Mouse (Mus musculus) brown adipose tissue, adult 24 weeks (tissue): ENCODE measurements at regions not wholly inside any gene's neighbourhood (a gene's known extent, or its start where the extent isn't known, plus 50 kb on each side); places are given as distances from the start of the nearest gene placed in this dataset.
A peak's percentile ranks its signal among the peaks of the same experiment; 100 is the strongest.

Source experiments
- H3K27ac ChIP-seq: fragments of 200-500 bp; replicated peaks from 2 replicates; pipeline ENCODE4 v1.5.1; 2012; ENCODE audit warnings: low read depth, mild to moderate bottlenecking, low read length
- H3K4me1 ChIP-seq: fragments of 200-500 bp; 2 replicates; pipeline ENCODE4 v1.6.1; 2012; ENCODE audit warnings: low read length, mixed read lengths; ENCODE audit not compliant: control insufficient read depth, insufficient read depth, insufficient read length
- H3K4me3 ChIP-seq: fragments of 200-500 bp; 2 replicates; pipeline ENCODE4 v1.5.1; 2012; ENCODE audit warnings: low read depth, mild to moderate bottlenecking, low read length, moderate library complexity; ENCODE audit not compliant: insufficient read depth

- Histone ChIP-seq H3K4me3 (no peak overlapping the region), H3K27ac (no peak overlapping the region), H3K4me1 (no peaks in the 10 kb centered on the region)
Measured at GRCm38 (mm10) chr15:62482357-62482756, 1362.6 kb downstream of the Gsdmc2 start.

DNA sequence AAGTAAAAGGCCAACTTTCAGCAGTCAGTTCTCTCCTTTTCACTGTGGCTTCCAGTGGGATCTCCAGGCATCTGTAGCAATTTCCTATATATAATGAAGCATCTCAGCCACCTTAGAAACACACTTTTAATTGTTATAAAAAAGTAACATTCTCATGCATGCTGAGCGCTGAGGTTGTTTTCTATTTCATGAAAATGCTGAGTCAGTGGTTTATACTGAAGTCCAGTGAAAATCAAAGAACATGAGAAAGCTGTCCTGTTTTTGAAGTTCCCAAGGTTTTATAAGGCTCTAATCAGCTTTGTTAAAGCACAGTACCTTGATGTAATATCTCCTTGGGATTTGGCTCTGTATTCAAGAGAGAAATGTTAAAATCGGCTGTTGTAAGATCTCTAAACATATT is 1367.2 kb downstream of the Gsdmc2 start:
- Histone ChIP-seq H3K27ac (no peak overlapping the region), H3K4me3 (no peak overlapping the region), H3K4me1 (no peaks in the 10 kb centered on the region)

- H3K4me1 ChIP-seq = no peaks in the 10 kb centered on the region
- no peak overlapping the region for H3K27ac ChIP-seq
- no peak overlapping the region for H3K4me3 ChIP-seq
Measured at GRCm38 (mm10) chr15:62476452-62476851, 1368.5 kb downstream of the Gsdmc2 start.

DNA sequence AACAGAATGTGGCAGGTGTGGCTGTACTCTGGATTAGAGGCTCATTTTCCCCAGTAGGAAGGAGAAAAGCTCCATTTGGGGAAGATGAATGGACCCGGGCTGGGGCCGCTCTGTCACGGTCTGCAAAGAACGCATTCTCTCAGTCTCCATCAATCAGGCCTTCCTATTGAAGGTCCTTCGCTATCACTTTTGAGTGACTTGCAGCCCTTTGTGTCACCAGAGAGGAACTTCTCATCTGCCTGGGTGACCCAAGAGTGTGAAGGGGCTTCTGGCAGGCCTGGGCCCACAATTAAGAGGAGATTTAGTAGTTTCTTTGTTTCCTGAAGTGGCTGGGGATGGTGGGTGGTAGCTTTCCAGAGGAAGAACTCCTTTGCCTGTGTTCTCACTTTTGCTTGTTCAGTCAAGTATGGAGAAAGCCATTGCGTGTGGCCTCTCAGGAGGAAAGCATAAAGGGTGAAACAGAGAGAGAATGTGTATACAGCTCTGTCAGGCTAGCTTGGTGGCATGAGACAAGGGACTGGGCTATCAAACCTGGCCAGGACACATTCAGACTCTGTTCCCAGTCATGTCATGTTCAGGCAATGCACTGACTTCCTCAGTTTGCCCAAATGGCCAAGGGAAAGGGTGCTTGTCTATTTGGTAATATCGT is 1374.2 kb downstream of the Gsdmc2 start:
- Histone ChIP-seq H3K27ac (no peak overlapping the region), H3K4me3 (no peak overlapping the region), H3K4me1 (peaks cover 2% of the 10 kb centered on the region; the same call in 1 of the 2 replicates)

DNA sequence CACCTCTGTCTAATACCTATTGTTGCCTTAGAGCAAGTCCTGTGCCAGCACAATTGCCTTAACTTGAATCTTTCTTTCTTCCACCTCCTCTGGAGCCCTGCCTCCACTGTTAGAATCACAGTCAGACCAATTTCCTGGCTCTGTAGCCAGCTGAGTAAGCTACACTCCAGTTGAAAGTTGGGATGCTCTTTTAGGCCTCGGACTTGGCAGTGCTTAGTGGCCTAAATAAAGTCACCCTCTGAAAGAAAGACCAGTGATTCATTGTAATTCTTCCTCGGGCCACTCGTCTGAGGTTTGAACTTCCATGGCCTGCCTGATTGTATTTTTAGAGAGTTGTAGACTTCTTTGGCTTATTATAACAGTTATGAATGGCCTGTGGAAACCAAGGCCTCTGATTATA is 1376.9 kb downstream of the Gsdmc2 start:
- H3K4me3 ChIP-seq = no peak overlapping the region
- H3K27ac ChIP-seq = peak overlapping the region; percentile 63
- peaks cover 2% of the 10 kb centered on the region; the same call in 1 of the 2 replicates for H3K4me1 ChIP-seq

DNA sequence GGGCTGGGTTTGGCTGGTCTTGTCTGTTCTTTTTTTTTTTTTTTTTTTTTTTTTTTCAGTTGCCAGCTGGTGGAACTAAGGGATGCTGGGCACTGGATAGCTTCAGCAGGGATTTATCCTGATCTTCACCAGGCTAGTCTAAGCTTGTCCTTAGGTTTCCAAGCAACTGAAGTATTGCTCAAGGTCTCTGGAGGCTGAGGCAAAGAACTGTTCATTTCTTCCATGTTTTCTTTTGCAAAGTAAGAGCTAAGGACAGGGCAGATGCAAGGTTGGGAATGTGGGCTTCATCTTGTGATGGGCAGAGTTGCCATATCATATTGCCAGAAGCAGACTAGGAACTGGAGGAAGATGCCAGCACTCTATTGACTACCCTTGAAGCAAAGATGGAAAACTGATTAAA is 1378.1 kb downstream of the Gsdmc2 start:
- Histone ChIP-seq H3K27ac (peak overlapping the region; percentile 92), H3K4me1 (peaks cover 2% of the 10 kb centered on the region; the same call in 1 of the 2 replicates), H3K4me3 (no peak overlapping the region)

GRCm38 (mm10) chr15:62465026-62465839 is 1379.7 kb downstream of the Gsdmc2 start:
- H3K27ac ChIP-seq = no peak overlapping the region

DNA sequence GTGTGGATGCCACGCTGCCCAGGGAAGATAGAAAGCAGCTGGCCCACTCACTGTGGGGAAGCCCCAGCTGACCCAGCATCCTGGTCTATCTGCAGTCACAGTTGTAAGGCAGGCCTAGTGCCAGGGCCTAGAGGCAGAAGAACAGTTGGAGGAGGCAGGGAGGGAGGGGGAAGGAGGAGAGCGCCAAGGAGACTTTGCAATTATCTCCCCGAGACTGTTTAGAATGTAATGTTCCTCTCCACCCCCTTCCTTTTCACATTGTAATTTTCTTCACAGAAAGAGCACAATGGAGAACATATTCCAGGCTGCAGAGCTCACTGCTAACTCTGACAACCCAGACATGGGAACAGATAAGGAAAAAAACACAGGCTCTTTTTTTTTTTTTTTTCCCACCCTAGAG is 1382.3 kb downstream of the Gsdmc2 start:
- Histone ChIP-seq H3K27ac (no peak overlapping the region), H3K4me3 (no peak overlapping the region), H3K4me1 (peaks cover 2% of the 10 kb centered on the region; the same call in 1 of the 2 replicates)

More at GRCm38 (mm10) chr15:62465026-62465839, 1379.7 kb downstream of the Gsdmc2 start:
- Histone ChIP-seq H3K4me1 (peaks cover 2% of the 10 kb centered on the region; the same call in 1 of the 2 replicates), H3K4me3 (no peak overlapping the region)

DNA sequence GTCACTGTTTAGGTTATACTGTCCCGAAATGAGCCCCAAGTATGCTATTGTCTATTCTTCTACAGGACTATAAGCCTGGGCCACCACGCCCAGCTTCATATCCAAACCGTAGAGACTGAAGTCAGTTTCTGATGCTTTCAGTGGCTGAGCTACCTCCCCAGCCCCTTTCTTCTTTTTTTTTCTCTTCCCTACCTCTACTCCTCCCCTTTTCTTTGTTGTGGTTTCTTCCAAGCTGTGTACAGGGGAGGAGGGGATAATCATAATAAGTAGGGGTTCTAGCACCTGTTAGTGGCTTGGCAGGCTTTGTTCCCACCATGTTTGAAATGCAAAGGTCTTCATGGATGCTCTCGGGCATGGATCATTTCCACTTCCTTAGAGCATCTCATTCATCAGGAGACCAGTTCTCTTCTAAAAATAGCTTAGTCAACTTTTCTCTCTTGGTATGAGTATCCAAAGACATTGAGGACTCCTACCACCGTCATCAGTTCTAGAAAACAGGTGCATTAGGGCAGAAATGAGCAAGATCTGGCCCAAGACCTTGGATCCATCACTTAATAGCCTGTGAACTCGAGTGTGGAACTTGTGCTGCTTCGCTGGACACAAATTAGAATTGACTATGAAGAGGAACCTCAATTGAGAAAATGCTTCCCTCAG is 1383.5 kb downstream of the Gsdmc2 start:
- no peak overlapping the region for H3K4me3 ChIP-seq
- no peak overlapping the region for H3K27ac ChIP-seq
- H3K4me1 ChIP-seq = no peaks in the 10 kb centered on the region

GRCm38 (mm10) chr15:62460724-62461123 is 1384.3 kb downstream of the Gsdmc2 start:
- H3K4me3 ChIP-seq = no peak overlapping the region
- no peaks in the 10 kb centered on the region for H3K4me1 ChIP-seq
- no peak overlapping the region for H3K27ac ChIP-seq

- H3K4me1 ChIP-seq = no peaks in the 10 kb centered on the region
- no peak overlapping the region for H3K27ac ChIP-seq
- no peak overlapping the region for H3K4me3 ChIP-seq
Measured at GRCm38 (mm10) chr15:62460026-62460607, 1384.9 kb downstream of the Gsdmc2 start.

- no peaks in the 10 kb centered on the region for H3K4me1 ChIP-seq
- H3K4me3 ChIP-seq = no peak overlapping the region
- no peak overlapping the region for H3K27ac ChIP-seq
Measured at GRCm38 (mm10) chr15:62457990-62458389, 1387.0 kb downstream of the Gsdmc2 start.

DNA sequence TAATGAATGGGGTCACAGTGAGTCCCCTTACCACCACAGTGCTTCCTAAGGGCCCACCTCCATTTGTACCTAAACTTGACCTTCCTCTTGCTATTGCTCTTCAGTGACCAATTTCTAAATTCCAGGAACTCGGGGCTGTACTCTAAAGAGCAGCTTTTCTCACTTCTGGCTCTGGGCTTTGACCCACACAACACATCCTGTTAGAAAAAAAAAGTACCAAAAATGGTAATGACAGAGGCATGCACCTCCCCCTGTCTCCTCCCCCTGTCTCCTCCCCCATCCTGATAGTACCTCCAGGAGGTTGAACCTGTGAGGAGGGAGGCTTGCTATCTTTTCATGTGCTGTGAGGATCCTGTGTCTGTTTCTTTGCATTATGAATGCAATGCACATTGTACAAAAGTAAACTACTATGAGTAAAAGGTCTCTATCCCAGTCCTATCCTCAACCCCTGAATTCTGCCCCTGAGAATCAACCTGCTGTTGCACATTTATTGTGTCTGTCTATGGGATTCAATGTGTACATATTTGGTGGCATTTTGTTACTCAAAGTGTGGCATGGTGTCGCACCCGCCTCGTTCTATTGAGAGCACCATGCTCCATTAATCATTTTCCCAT is 1387.8 kb downstream of the Gsdmc2 start:
- H3K4me1 ChIP-seq = no peaks in the 10 kb centered on the region
- H3K27ac ChIP-seq = no peak overlapping the region
- no peak overlapping the region for H3K4me3 ChIP-seq

- H3K4me3 ChIP-seq = no peak overlapping the region
- no peaks in the 10 kb centered on the region for H3K4me1 ChIP-seq
- no peak overlapping the region for H3K27ac ChIP-seq
Measured at GRCm38 (mm10) chr15:62456020-62456419, 1389.0 kb downstream of the Gsdmc2 start.

DNA sequence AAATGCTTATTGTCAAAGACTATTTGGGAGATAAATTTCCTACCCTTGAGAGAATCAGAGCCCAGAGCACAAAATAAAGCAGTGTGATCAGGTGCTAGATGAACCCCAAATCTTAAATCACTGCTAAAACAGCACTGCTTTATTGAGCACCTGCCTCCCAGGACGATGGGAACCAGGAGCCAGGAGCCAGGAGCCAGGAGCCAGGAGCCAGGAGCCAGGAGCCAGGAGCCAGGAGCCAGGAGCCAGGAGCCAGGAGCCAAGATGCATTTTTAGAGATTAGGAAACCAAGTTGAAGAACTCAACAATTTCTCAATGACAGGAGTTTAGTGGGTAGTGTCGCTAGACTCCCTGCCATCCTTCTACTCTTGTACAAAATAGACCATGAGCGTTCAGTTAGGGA is 1396.9 kb downstream of the Gsdmc2 start:
- Histone ChIP-seq H3K4me1 (no peaks in the 10 kb centered on the region), H3K4me3 (no peak overlapping the region), H3K27ac (peak overlapping the region; percentile 31; the same call in 1 of the 2 replicates)
